Mouse (Mus musculus) left cerebral cortex, adult 11 months (tissue): ENCODE data around the gene Ssxb10.
"Not testable (repeated sequence)": the region's sequence is repeated elsewhere in the genome, so short reads cannot be mapped to it uniquely, and the experiment has no call there.

Experiments
- DNase-seq: peaks from one replicate; pipeline ENCODE4 v3.0.0; 2022; ENCODE audit warnings: low spot score

Gene Ssxb10

GRCm38 (mm10) chrX:8327124-8327523 is at the start of gene Ssxb10:
Gene Ssxb10 (plus strand): TSS chrX:8327424.
- DNase-seq, result no peak

DNA sequence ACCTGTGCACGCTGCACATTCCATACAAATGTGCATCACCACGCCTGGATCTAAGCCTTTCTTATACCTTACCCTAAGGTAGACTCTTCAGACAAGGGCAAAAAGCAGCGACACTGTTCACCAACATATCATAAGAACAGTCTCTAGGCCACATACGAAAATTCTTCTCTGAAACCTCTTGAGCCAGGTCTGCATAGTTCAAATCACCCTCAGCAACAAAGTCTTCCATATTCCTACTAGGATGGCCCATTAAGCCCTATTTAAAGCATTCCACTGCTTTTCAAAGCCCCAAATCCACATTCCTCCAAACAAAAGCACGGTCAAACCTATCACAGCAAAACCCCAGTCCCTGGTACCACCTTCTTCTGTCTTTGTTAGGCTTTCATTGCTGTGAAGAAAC is 38.6 kb upstream of the Ssxb10 start:
- no peak for DNase-seq

DNA sequence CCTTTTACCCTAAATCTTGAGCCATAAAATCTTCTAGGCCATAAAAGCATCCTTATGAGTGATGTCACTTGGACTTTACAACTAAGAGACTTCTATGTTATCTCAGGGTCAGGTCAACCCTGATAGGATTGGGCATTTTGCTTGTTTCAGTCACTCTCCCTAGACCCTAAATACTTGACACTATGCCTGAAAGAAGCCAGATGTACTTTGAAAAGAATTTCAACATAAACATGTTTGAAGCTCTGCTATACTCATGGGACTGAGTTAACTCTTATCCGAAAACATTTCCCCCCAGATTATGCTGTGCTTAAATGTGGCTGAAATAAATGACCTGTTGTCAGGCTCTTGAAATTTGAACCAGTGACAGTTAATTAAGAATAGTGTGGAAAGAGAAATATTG is 17.9 kb upstream of the Ssxb10 start:
- no peak for DNase-seq

DNA sequence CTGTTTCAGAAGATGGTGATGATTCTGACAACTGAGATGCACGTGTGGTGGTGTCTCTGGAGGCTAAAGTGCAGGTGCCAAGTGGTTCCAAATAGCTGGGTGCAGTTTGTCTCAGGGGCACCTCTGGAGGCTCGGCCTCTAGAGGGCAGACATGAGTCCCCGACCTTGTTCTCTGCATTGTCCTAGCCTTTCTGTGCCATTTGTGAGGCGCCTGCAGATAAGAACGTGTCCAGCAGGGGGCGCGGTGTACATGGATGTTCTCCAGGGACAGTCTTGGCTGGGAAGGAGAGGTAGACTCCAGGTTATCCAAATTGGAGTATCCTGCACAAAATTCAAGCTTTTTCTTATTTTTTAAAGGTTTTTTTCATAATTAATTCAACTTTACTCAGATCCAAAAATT is 12.3 kb upstream of the Ssxb10 start:
- peak; percentile 0 for DNase-seq

GRCm38 (mm10) chrX:8366678-8367077 is 39.5 kb downstream of the Ssxb10 start, which contains the start of gene Ssxb9:
Gene Ssxb9 (plus strand): TSS chrX:8366978.
- not testable (repeated sequence) for DNase-seq
